Mouse (Mus musculus): ENCODE data around the gene Usp48. TPM values are rescaled to one million over a fixed set of nuclear protein-coding genes. Genes with fewer than 3 reads are reported as not detected.

Usp48 gene
- polyA plus RNA-seq (2016; fragmentation: Nextera tagmentation; extraction: Ambion mirVana), result 72.4 and 72.9 TPM in 2 replicates

DNA sequence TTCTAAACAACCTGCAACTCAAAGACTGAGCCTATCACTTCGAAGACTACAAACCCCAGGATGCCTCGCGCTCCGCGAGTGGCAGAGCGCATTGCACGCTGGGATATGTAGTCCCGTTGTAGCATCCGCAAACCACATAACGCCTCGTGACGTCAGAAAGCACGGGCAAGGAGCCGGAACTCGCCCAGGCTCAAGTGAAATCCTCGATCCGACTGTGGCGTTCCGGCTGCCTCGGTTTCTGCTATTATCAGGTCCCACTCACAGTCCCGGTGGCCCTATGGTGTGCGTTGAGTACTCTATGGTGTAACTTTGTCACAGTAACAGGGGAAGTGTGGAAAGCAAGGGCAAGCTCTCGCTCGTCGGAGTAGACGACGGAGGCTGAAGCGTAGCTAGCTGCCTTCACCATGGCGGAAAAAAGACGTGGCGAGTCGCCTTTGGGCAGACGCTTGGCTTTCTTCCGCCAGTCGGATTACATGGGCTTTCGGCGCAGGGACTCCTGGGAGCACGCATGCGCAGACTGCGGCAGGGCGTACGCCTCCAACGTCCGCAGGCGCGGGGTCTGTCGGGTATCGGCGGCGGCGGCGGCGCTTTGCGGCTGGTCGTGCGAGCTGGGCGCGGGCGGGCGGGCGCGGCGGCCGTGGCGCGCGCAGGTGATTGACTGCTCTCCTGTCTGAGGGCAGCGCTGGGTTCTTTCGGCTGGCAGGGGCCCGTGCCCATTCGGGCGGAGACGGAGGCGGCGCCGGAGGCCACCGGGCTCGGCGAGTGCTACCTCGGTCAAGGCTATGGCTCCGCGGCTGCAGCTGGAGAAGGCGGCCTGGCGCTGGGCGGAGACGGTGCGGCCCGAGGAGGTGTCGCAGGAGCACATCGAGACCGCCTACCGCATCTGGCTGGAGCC lies at the start of gene Usp48:
TSS of gene Usp48 (plus strand) at position 155 of the 895 bp plus-strand sequence.
- Histone ChIP-seq H3K27me3 (ENCODE audit: low read depth, poor library complexity, severe bottlenecking) (no peaks in the 10 kb centered on the region), H3K4me1 (peaks cover 41% of the 10 kb centered on the region), H3K27ac (replicated peaks) (peak within 1 kb of the TSS; percentile 98), H3K4me3 (peak within 1 kb of the TSS; percentile 90), H3K9me3 (replicated peaks) (no peaks in the 10 kb centered on the region), H3K36me3 (peaks cover 8% of the 10 kb centered on the region; the same call in 1 of the 2 replicates)
- DNase-seq (ENCODE audit: low spot score), result peak; percentile 99
- WGBS, result under 1% methylated on average over 88 of the region's 92 CpGs

DNA sequence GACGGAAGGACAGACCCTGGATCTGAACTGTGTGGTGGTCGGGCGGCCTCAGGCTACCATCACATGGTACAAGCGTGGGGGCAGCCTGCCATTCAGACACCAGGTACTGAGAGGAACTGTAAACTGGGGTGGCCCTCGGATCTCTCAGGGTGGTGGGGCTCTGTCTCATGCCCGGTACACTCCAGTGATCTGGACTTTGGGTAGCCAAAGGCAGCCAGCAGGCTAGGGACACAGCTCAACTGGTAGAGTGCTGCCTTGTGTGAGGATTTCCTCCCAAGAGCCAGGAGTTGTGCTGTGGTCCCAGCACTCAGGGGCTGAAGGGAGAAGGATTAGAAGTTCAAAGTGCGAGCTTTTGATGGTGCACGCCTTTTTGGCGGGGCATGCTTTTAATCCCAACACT lies 48.0 kb upstream of the Usp48 start:
- Histone ChIP-seq H3K27ac (replicated peaks) (no peak overlapping the region), H3K9me3 (replicated peaks) (no peaks in the 10 kb centered on the region), H3K4me1 (no peaks in the 10 kb centered on the region), H3K4me3 (no peak overlapping the region), H3K27me3 (ENCODE audit: low read depth, poor library complexity, severe bottlenecking) (no peaks in the 10 kb centered on the region), H3K36me3 (peaks cover 93% of the 10 kb centered on the region)
- 90% methylated on average over 9 of the region's 9 CpGs for WGBS
- DNase-seq (ENCODE audit: low spot score), result no peak

DNA sequence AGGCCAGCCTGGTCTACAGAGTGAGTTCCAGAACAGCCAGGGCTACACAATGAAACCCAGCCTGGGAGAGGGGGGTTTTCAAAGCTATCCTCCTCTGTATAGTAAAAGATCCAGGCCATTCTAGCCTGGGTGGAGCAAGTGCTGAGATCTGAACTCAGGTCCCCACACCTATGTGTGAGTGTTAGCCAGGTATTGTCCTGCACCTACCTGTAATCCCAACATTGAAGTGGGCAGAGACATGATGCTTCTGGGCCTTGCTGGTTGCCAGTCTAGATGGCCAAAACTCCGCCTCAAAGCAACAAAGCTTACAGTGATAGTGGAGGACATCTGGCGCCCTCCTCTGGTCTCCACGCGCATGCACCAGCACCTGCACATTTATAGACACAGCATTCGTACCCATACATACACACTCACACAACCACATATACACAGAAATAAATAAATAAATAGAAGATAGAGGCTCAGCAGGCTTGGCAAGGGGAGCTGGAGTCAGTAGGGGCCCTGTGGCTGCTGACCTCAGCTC lies 47.5 kb upstream of the Usp48 start:
- Histone ChIP-seq H3K9me3 (replicated peaks) (no peaks in the 10 kb centered on the region), H3K27ac (replicated peaks) (no peak overlapping the region), H3K27me3 (ENCODE audit: low read depth, poor library complexity, severe bottlenecking) (no peaks in the 10 kb centered on the region), H3K4me1 (no peaks in the 10 kb centered on the region), H3K36me3 (peaks cover 94% of the 10 kb centered on the region), H3K4me3 (no peak overlapping the region)
- 65% methylated on average over 5 of the region's 5 CpGs for WGBS
- DNase-seq (ENCODE audit: low spot score), result peak; percentile 39

DNA sequence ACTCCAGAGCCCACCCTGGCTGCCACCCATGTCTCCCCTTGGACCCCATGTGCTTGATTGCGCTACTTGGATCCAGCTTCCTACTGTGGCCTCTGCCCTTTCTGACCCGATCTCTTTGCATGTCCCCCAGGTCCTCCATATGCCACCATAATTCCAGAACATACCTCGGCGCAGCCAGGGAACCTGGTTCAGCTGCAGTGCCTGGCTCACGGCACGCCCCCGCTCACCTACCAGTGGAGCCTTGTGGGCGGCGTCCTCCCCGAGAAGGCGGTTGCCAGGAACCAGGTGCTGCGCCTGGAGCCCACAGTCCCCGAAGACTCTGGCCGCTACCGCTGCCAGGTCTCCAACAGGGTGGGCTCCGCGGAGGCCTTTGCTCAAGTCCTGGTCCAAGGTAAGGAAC lies 40.1 kb upstream of the Usp48 start:
- Histone ChIP-seq H3K4me1 (no peaks in the 10 kb centered on the region), H3K27ac (replicated peaks) (no peak overlapping the region), H3K9me3 (replicated peaks) (no peaks in the 10 kb centered on the region), H3K36me3 (peaks cover 86% of the 10 kb centered on the region), H3K4me3 (no peak overlapping the region), H3K27me3 (ENCODE audit: low read depth, poor library complexity, severe bottlenecking) (no peaks in the 10 kb centered on the region)
- DNase-seq (ENCODE audit: low spot score), result no peak
- WGBS, result 95% methylated on average over 17 of the region's 17 CpGs

DNA sequence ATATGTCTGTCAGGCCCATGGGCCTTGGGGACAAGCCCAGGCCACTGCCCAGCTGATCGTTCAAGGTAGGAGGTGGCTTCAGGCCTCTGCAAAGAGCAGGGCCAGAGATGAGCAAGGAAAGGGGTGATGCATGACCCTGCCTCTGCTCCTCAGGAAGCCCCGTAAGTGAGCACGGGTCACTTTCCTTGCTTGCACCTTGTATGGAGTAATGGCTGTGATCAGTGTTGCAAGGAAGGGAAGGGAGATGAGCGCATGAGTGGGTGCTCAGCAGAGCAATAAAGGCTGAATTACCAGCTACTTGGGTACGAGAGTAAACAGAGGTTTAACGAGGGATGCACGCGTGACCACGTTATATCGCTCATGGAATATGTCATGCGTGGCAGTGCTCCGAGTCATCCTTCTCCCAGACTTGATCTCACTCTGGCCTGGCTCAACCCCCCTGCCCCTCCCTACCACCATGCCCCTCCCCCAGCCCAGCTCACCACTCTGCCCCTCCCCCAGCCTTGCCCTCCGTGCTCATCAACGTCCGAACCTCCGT lies 36.8 kb upstream of the Usp48 start:
- Histone ChIP-seq H3K4me1 (no peaks in the 10 kb centered on the region), H3K4me3 (no peak overlapping the region), H3K27me3 (ENCODE audit: low read depth, poor library complexity, severe bottlenecking) (no peaks in the 10 kb centered on the region), H3K9me3 (replicated peaks) (no peaks in the 10 kb centered on the region), H3K27ac (replicated peaks) (no peak overlapping the region), H3K36me3 (peaks cover 83% of the 10 kb centered on the region)
- DNase-seq (ENCODE audit: low spot score), result no peak
- 90% methylated on average over 16 of the region's 16 CpGs for WGBS

DNA sequence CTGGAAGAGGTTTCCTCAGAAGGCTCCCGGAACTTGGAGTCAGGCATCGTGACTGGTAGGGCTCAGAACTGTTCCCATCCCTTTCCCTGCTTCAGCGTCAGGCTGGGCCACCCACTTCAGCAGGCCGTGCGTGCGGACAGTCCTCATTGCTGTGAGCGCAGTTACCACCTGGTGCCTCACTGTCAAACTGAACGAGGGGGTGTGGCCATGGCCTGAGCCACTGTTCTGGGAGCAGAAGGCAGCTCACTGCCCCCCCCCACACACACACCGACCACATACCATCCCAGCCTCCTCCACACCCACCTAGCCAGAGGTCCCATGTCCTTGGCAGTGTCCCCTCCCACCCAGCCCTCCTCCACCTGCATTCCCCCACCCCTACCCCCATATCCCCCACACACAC lies 23.7 kb upstream of the Usp48 start:
- Histone ChIP-seq H3K4me1 (no peaks in the 10 kb centered on the region), H3K36me3 (peaks cover 38% of the 10 kb centered on the region), H3K4me3 (no peak overlapping the region), H3K9me3 (replicated peaks) (no peaks in the 10 kb centered on the region), H3K27ac (replicated peaks) (no peak overlapping the region), H3K27me3 (ENCODE audit: low read depth, poor library complexity, severe bottlenecking) (no peaks in the 10 kb centered on the region)
- 85% methylated on average over 9 of the region's 9 CpGs for WGBS
- no peak for DNase-seq (ENCODE audit: low spot score)

DNA sequence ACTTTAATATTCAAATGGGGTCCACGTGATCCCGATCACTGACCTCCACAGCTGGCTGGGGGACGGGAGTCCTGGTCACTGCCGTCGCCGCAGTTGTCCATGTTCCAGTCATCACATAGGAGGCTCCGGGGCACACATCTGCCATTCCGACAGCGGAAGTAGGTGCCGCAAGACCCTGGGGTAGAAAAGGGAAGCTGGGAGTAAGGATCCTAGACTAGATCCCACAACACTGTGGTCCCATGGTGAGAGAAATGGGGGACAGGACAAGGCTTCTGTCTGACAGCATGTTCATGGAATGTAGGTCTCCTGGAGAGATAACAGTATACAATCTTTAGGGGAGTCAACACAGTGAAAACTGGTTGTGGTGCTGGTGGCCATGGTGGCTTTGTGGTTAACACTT lies 19.1 kb upstream of the Usp48 start, which contains the start of gene Ldlrad2:
TSS of gene Ldlrad2 (minus strand) at position 101 of the 400 bp plus-strand sequence.
- H3K27ac ChIP-seq (replicated peaks), result no peak within 1 kb of the TSS
- H3K4me1 ChIP-seq, result peaks cover 7% of the 10 kb centered on the region
- peaks cover 22% of the 10 kb centered on the region for H3K27me3 ChIP-seq (ENCODE audit: low read depth, poor library complexity, severe bottlenecking)
- peaks cover 9% of the 10 kb centered on the region for H3K36me3 ChIP-seq
- no peak within 1 kb of the TSS for H3K4me3 ChIP-seq
- no peaks in the 10 kb centered on the region for H3K9me3 ChIP-seq (replicated peaks)
- DNase-seq (ENCODE audit: low spot score), result no peak
- 86% methylated on average over 10 of the region's 10 CpGs for WGBS

DNA sequence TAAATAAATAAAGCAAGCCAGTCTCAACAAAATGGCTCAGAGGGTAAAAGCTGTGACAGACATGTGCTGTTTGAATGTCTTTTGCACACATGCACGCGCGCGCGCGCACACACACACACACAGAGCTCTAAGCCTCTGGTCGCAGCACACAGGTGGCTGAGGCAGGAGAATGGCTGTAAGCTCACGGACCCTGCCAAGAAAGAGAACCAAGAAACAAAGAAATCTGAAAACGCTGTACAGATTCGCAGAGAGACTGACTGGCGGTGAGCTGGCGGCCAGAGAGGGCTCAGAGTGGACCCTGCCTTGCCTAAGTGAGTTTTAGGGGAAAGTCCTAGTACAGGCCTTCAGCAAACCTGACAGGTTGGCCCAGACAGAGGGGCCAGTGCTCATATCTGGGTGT lies 16.1 kb upstream of the Usp48 start:
- Histone ChIP-seq H3K36me3 (no peaks in the 10 kb centered on the region), H3K4me1 (peaks cover 18% of the 10 kb centered on the region), H3K9me3 (replicated peaks) (no peaks in the 10 kb centered on the region), H3K27me3 (ENCODE audit: low read depth, poor library complexity, severe bottlenecking) (peaks cover 39% of the 10 kb centered on the region), H3K4me3 (no peak overlapping the region), H3K27ac (replicated peaks) (no peak overlapping the region)
- no peak for DNase-seq (ENCODE audit: low spot score)
- 98% methylated on average over 12 of the region's 12 CpGs for WGBS

DNA sequence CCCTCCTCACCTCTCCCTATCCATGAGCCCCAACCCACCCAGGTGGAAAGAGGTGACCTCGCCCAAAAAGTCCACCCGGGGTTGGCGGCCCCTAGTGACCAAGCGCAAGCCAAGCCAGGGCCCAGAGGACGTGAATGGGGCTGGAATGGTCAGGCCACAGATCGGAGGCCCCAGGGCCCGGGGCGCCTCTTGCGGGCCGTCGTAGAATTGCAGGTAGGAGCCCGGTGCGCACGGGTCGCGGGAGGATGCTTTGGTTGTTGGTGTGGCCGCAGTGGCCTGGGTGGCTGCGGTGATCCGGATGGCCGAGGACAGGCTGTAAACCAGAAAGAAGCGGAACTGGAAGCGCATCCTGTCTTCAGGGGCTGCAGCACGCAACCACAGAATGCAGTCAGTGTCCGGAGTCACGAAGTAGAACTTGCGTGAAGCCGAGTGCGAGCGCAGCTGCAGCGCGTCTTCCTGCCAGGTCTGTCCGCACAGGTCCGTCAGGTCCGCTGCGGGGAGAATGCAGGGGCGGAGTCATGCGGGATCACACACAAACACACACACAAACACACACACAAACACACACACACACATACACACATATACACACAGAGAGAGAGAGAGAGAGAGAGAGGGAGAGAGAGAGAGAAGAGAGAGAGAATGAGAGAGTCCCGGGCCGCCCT lies 15.2 kb upstream of the Usp48 start:
- no peak overlapping the region for H3K27ac ChIP-seq (replicated peaks)
- H3K9me3 ChIP-seq (replicated peaks), result no peaks in the 10 kb centered on the region
- H3K27me3 ChIP-seq (ENCODE audit: low read depth, poor library complexity, severe bottlenecking), result peaks cover 39% of the 10 kb centered on the region
- no peaks in the 10 kb centered on the region for H3K36me3 ChIP-seq
- H3K4me3 ChIP-seq, result peak overlapping the region; percentile 54
- 4% methylated on average over 39 of the region's 39 CpGs for WGBS
- H3K4me1 ChIP-seq, result peaks cover 18% of the 10 kb centered on the region
- peak; percentile 82 for DNase-seq (ENCODE audit: low spot score)

DNA sequence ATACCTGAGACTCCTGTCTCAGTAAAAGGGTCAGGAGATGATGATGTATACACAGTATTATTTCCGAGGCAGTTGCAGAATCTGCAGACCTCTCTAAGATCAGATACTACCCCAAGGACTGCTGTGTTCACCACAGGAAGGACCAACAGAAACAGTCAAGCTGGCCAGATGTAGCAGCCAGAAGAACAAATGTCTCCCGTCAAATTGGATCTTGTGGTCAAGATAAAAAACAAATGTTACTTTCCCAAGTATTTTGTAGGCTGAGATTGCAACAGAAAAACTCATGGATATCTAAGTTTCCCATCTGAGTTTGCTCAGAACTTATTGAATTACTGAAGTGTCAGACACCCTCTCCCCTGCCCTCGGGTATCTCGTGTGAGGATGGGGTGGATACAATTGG lies 13.8 kb upstream of the Usp48 start:
- Histone ChIP-seq H3K4me3 (no peak overlapping the region), H3K9me3 (replicated peaks) (no peaks in the 10 kb centered on the region), H3K27ac (replicated peaks) (no peak overlapping the region), H3K27me3 (ENCODE audit: low read depth, poor library complexity, severe bottlenecking) (peaks cover 39% of the 10 kb centered on the region), H3K4me1 (peaks cover 18% of the 10 kb centered on the region), H3K36me3 (no peaks in the 10 kb centered on the region)
- WGBS, result 59% methylated on average over 4 of the region's 4 CpGs
- no peak for DNase-seq (ENCODE audit: low spot score)

DNA sequence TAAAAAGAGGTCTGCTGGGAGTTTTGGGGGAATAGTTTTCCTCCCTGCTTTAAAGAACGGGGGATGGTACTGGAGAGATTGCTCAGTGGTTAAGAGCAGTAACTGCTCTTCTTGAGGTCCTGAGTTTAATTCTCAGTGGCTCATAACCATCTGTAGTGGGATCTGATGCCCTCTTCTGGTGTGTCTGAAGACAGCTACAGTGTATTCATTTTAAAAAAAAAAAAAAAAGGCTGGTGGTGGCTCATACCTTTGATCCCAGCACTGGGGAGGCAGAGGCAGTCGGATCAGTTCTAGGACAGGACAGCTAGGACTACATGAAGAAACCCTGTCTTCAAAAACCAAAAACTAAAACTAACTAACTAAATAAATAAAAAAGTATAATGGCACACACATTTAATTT lies 13.3 kb upstream of the Usp48 start:
- Histone ChIP-seq H3K9me3 (replicated peaks) (no peaks in the 10 kb centered on the region), H3K4me1 (peaks cover 18% of the 10 kb centered on the region), H3K36me3 (no peaks in the 10 kb centered on the region), H3K4me3 (no peak overlapping the region), H3K27ac (replicated peaks) (no peak overlapping the region), H3K27me3 (ENCODE audit: low read depth, poor library complexity, severe bottlenecking) (peaks cover 39% of the 10 kb centered on the region)
- WGBS, result 54% methylated on average over 2 of the region's 2 CpGs
- no peak for DNase-seq (ENCODE audit: low spot score)

DNA sequence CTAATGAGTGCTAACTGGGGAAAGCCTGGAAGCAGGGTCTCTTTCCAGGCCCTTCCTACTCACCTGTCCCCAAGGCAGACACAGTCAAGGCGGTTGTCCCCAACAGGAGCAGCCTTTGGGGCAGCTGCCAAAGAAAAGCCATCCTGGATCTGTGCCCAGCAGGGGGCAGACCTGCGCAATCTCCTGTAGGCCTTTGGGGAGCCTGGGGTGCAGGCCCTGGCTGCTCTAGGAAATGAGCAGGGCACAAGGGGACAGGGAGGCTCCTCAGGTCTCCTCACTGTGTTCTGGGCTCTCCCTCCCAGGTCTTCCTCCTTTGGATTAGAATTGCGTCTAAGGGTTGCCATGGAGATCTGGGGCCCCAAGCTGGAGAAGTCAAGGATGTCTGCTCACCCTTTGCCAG lies 11.7 kb upstream of the Usp48 start:
- no peaks in the 10 kb centered on the region for H3K9me3 ChIP-seq (replicated peaks)

More for the DNA sequence above, 11.7 kb upstream of the Usp48 start:
- 34% methylated on average over 3 of the region's 3 CpGs for WGBS
- H3K4me1 ChIP-seq, result peaks cover 18% of the 10 kb centered on the region
- peak; percentile 17 for DNase-seq (ENCODE audit: low spot score)
- no peaks in the 10 kb centered on the region for H3K36me3 ChIP-seq
- no peak overlapping the region for H3K4me3 ChIP-seq
- no peak overlapping the region; the same call in 1 of the 2 replicates for H3K27ac ChIP-seq (replicated peaks)
- peaks cover 39% of the 10 kb centered on the region for H3K27me3 ChIP-seq (ENCODE audit: low read depth, poor library complexity, severe bottlenecking)
